In genomic region chr19:53885450-53885849, GRCm38 (mm10) we compare ENCODE assay signal across 19 mouse cellular contexts. TPM values are rescaled to one million over a fixed set of nuclear protein-coding genes. Genes with fewer than 3 reads are reported as not detected.
DNase-seq lines count a peak whose midpoint lies in the region; ATAC-seq and TF ChIP-seq lines count a peak whose summit lies in the region.
"Had no signal": no experiment of that assay in that cellular context is flagged by ENCODE, and none has a peak within 500 bp of the region (broad histone marks: within the 10 kb centered on the region; RNA-seq: fewer than 3 reads in every experiment).

No protein-coding gene starts in this region.

- no peak overlapping the region for H3K4me2 ChIP-seq in forebrain, embryonic 12.5 days
- no peak overlapping the region for H3K4me2 ChIP-seq in forebrain, embryonic 15.5 days (replicated peaks)
- no peak overlapping the region for H3K4me2 ChIP-seq in forebrain, embryonic 13.5 days
- H3K4me2 ChIP-seq: hindbrain, embryonic 15.5 days; limb, embryonic 15.5 days; lung, embryonic 14.5 days had no signal

- H3K9me3 ChIP-seq in forebrain, embryonic 12.5 days = no peaks in the 10 kb centered on the region
- no peaks in the 10 kb centered on the region for H3K9me3 ChIP-seq in forebrain, embryonic 15.5 days
- no peaks in the 10 kb centered on the region for H3K9me3 ChIP-seq in forebrain, embryonic 13.5 days (replicated peaks)
- H3K9me3 ChIP-seq: hindbrain, embryonic 15.5 days; limb, embryonic 15.5 days had no signal

- H3K4me1 ChIP-seq in forebrain, embryonic 12.5 days = peaks cover 6% of the 10 kb centered on the region
- peaks cover 4% of the 10 kb centered on the region for H3K4me1 ChIP-seq in forebrain, embryonic 15.5 days
- no peaks in the 10 kb centered on the region for H3K4me1 ChIP-seq in kidney, adult 2 months (ENCODE audit: control insufficient read depth, insufficient read depth, low read length)
- H3K4me1 ChIP-seq in forebrain, embryonic 13.5 days = peaks cover 8% of the 10 kb centered on the region

- H3K27ac ChIP-seq in forebrain, embryonic 12.5 days = 0 out of 2 replicates have a peak overlapping the region, but pooled peaks have one; percentile 32
- no peak overlapping the region for H3K27ac ChIP-seq in forebrain, embryonic 15.5 days (replicated peaks)
- H3K27ac ChIP-seq in kidney, adult 2 months (ENCODE audit: insufficient read depth, low read depth, low read length) = no peak overlapping the region
- peak overlapping the region; percentile 14; the same call in 1 of the 2 replicates for H3K27ac ChIP-seq in forebrain, embryonic 13.5 days
- H3K27ac ChIP-seq: hindbrain, embryonic 15.5 days; limb, embryonic 15.5 days; liver, embryonic 14.5 days; stomach, postnatal 0 days had no signal

- no peaks in the 10 kb centered on the region for H3K27me3 ChIP-seq in forebrain, embryonic 12.5 days
- H3K27me3 ChIP-seq in forebrain, embryonic 15.5 days = no peaks in the 10 kb centered on the region
- H3K27me3 ChIP-seq in kidney, adult 2 months (replicated peaks; ENCODE audit: control insufficient read depth, insufficient read depth, low read length) = no peaks in the 10 kb centered on the region
- no peaks in the 10 kb centered on the region for H3K27me3 ChIP-seq in forebrain, embryonic 13.5 days
- H3K27me3 ChIP-seq: hindbrain, embryonic 15.5 days; limb, embryonic 15.5 days had no signal

- no peak for TF ChIP-seq CTCF in kidney, adult 2 months (conservative IDR thresholded peaks at IDR 0.05; ENCODE audit: insufficient read depth, insufficient read length, low read depth, low read length)

- DNase-seq in kidney, postnatal 10 days = peak; percentile 34
- no peak for DNase-seq in kidney, adult 2 months
- peak; percentile 29 for DNase-seq in kidney, postnatal 14 days
- no peak for DNase-seq in adrenal gland, adult 18-20 months (ENCODE audit: low spot score in 2 of 2)
- DNase-seq: adrenal gland, adult 8-10 months; cerebellum, adult 2 months; cerebellum, postnatal 25 days; heart, postnatal 4 days; layer of hippocampus, adult 9-11 months; left cerebral cortex, postnatal 4 days; lung, embryonic 14.5 days; right cerebral cortex, postnatal 14 days had no signal

- WGBS in forebrain, embryonic 12.5 days = 12% methylated on average over 10 of the region's 10 CpGs
- WGBS in forebrain, embryonic 15.5 days = 8% methylated on average over 10 of the region's 10 CpGs
- WGBS in kidney, adult 2 months = 39% methylated on average over 10 of the region's 10 CpGs
- WGBS in forebrain, embryonic 13.5 days = 7% methylated on average over 10 of the region's 10 CpGs

- no peak overlapping the region for H3K4me3 ChIP-seq in forebrain, embryonic 12.5 days (replicated peaks)
- H3K4me3 ChIP-seq in forebrain, embryonic 15.5 days = no peak overlapping the region
- no peak overlapping the region for H3K4me3 ChIP-seq in kidney, adult 2 months (ENCODE audit: insufficient read depth, low read depth, low read length)
- H3K4me3 ChIP-seq in forebrain, embryonic 13.5 days = no peak overlapping the region
- H3K4me3 ChIP-seq: hindbrain, embryonic 15.5 days; limb, embryonic 15.5 days had no signal

- peak; percentile 64; the same call in 1 of the 2 replicates for ATAC-seq in forebrain, embryonic 12.5 days (ENCODE audit: low FRiP score)
- ATAC-seq in forebrain, embryonic 15.5 days (replicated peaks) = no peak
- ATAC-seq in forebrain, embryonic 13.5 days = peak; percentile 36; the same call in 1 of the 2 replicates

- TF ChIP-seq POLR2A in kidney, adult 2 months (IDR thresholded peaks at IDR 0.05; ENCODE audit: low read depth, low read length) = no peak

- no peak overlapping the region for H3K9ac ChIP-seq in forebrain, embryonic 12.5 days
- H3K9ac ChIP-seq in forebrain, embryonic 15.5 days (replicated peaks) = no peak overlapping the region
- no peak overlapping the region for H3K9ac ChIP-seq in forebrain, embryonic 13.5 days
- H3K9ac ChIP-seq: hindbrain, embryonic 15.5 days; limb, embryonic 15.5 days; liver, embryonic 14.5 days; lung, embryonic 14.5 days had no signal

- no peaks in the 10 kb centered on the region for H3K36me3 ChIP-seq in forebrain, embryonic 12.5 days (replicated peaks)
- H3K36me3 ChIP-seq in forebrain, embryonic 15.5 days = no peaks in the 10 kb centered on the region
- no peaks in the 10 kb centered on the region for H3K36me3 ChIP-seq in kidney, adult 2 months (ENCODE audit: control insufficient read depth, insufficient read depth, low read length)
- no peaks in the 10 kb centered on the region for H3K36me3 ChIP-seq in forebrain, embryonic 13.5 days (ENCODE audit: poor library complexity, severe bottlenecking)
- H3K36me3 ChIP-seq: hindbrain, embryonic 15.5 days; limb, embryonic 15.5 days had no signal

RNA-seq across cellular contexts. Expression of gene Pdcd4, which starts 6.6 kb away (rescaled TPM):
- 110 and 111 TPM in 2 replicates for polyA plus RNA-seq in forebrain, embryonic 12.5 days (2016; fragmentation: Nextera tagmentation; extraction: Ambion mirVana)
- polyA plus RNA-seq in forebrain, embryonic 15.5 days (2015; fragmentation: Nextera tagmentation; extraction: Ambion mirVana) = 90.4 and 94.7 TPM in 2 replicates
- 6.4 and 10.3 TPM in 2 replicates for polyA plus RNA-seq in kidney, adult 2 months (2012; rRNA removed)
- polyA plus RNA-seq in forebrain, embryonic 13.5 days (2015; fragmentation: Nextera tagmentation; extraction: Ambion mirVana) = 110 and 115 TPM in 2 replicates
- total RNA-seq in adrenal gland, adult 18-20 months (2021) = 10 to 100 TPM; 69.6 to 91.1 TPM

RNA-seq across cellular contexts. Expression of gene Shoc2, which starts 58.7 kb away (rescaled TPM):
- 76.2 and 77.4 TPM in 2 replicates for polyA plus RNA-seq in forebrain, embryonic 12.5 days (2016; fragmentation: Nextera tagmentation; extraction: Ambion mirVana)
- polyA plus RNA-seq in forebrain, embryonic 15.5 days (2015; fragmentation: Nextera tagmentation; extraction: Ambion mirVana) = 54.8 and 55.2 TPM in 2 replicates
- 16.3 and 19.1 TPM in 2 replicates for polyA plus RNA-seq in kidney, adult 2 months (2012; rRNA removed)
- 55.7 and 59.6 TPM in 2 replicates for polyA plus RNA-seq in forebrain, embryonic 13.5 days (2015; fragmentation: Nextera tagmentation; extraction: Ambion mirVana)
- 10 to 100 TPM; 40.3 to 48.7 TPM for total RNA-seq in adrenal gland, adult 18-20 months (2021)

RNA-seq across cellular contexts. Expression of gene Bbip1, which starts 59.0 kb away (rescaled TPM):
- 138 and 139 TPM in 2 replicates for polyA plus RNA-seq in forebrain, embryonic 12.5 days (2016; fragmentation: Nextera tagmentation; extraction: Ambion mirVana)
- 144 and 145 TPM in 2 replicates for polyA plus RNA-seq in forebrain, embryonic 15.5 days (2015; fragmentation: Nextera tagmentation; extraction: Ambion mirVana)
- polyA plus RNA-seq in kidney, adult 2 months (2012; rRNA removed) = 9.4 and 12.6 TPM in 2 replicates
- polyA plus RNA-seq in forebrain, embryonic 13.5 days (2015; fragmentation: Nextera tagmentation; extraction: Ambion mirVana) = 146 and 153 TPM in 2 replicates
- 10 to 100 TPM; 21.0 to 27.3 TPM for total RNA-seq in adrenal gland, adult 18-20 months (2021)

Comparison
In these comparisons a context has a peak if more than half of its experiments do, and no peak if none do; other contexts are left out.
1. H3K27ac ChIP-seq: peak in forebrain, embryonic 12.5 days (single experiment) and forebrain, embryonic 13.5 days (single experiment); none in forebrain, embryonic 15.5 days (single experiment) and kidney, adult 2 months (single experiment).
2. DNase-seq: peak in kidney, postnatal 10 days (single experiment) and kidney, postnatal 14 days (single experiment); none in kidney, adult 2 months (single experiment) and adrenal gland, adult 18-20 months (0 of 2).
3. RNA of gene Bbip1, which starts 59.0 kb away (polyA plus RNA-seq): 146 to 153 TPM in forebrain, embryonic 13.5 days, 144 to 145 TPM in forebrain, embryonic 15.5 days and 138 to 139 TPM in forebrain, embryonic 12.5 days; 9.4 to 12.6 TPM in kidney, adult 2 months; every median in the first group is over 10 times any median in the second.